Mouse (Mus musculus) hindbrain, embryonic 11.5 days (tissue): Measurements from ENCODE around the gene Rps23. TPM values are rescaled to one million over a fixed set of nuclear protein-coding genes. Genes with fewer than 3 reads are reported as not detected.
A peak's percentile ranks its signal among the peaks of the same experiment; 100 is the strongest.
"Not testable (repeated sequence)": the region's sequence is repeated elsewhere in the genome, so short reads cannot be mapped to it uniquely, and the experiment has no call there.

Experiments
- ATAC-seq: fragments of 200-750 bp; cut with Nextera tagmentation; 2 replicates; pipeline ENCODE4 v1.8.0; 2017; ENCODE audit warnings: mild to moderate bottlenecking, moderate TSS enrichment, moderate library complexity; ENCODE audit not compliant: low FRiP score
- DNase-seq: peaks from one replicate; pipeline ENCODE4 v3.0.0-alpha.2; 2015; ENCODE audit warnings: low spot score
- H3K27ac ChIP-seq: fragments of 300-500 bp; sonication (generic); 2 replicates; pipeline ENCODE4 v1.5.1; 2014; ENCODE audit warnings: mild to moderate bottlenecking, low read depth, low read length
- H3K27me3 ChIP-seq: fragments of 300-500 bp; sonication (generic); 2 replicates; pipeline ENCODE4 v1.6.1; 2014; ENCODE audit warnings: mild to moderate bottlenecking, low read length, moderate library complexity, mixed read lengths; ENCODE audit not compliant: control insufficient read depth, insufficient read depth
- H3K36me3 ChIP-seq: fragments of 300-500 bp; sonication (generic); 2 replicates; pipeline ENCODE4 v1.6.1; 2014; ENCODE audit warnings: mild to moderate bottlenecking, low read length, moderate library complexity, mixed read lengths; ENCODE audit not compliant: control insufficient read depth, insufficient read depth
- H3K4me1 ChIP-seq: fragments of 300-500 bp; sonication (generic); replicated peaks from 2 replicates; pipeline ENCODE4 v1.6.1; 2014; ENCODE audit warnings: low read length, mixed read lengths; ENCODE audit not compliant: control insufficient read depth, insufficient read depth
- H3K4me2 ChIP-seq: fragments of 300-500 bp; sonication (generic); replicated peaks from 2 replicates; pipeline ENCODE4 v1.6.1; 2014; ENCODE audit warnings: mild to moderate bottlenecking, low read depth, low read length
- H3K4me3 ChIP-seq: fragments of 300-500 bp; sonication (generic); 2 replicates; pipeline ENCODE4 v1.5.1; 2014; ENCODE audit warnings: low read depth, low read length
- H3K9ac ChIP-seq: fragments of 300-500 bp; sonication (generic); 2 replicates; pipeline ENCODE4 v1.6.1; 2014; ENCODE audit warnings: low read depth, low read length
- H3K9me3 ChIP-seq: fragments of 300-500 bp; sonication (generic); 2 replicates; pipeline ENCODE4 v1.6.1; 2016; ENCODE audit warnings: low read length; ENCODE audit not compliant: control insufficient read depth
- WGBS: fragments of 180-500 bp; shearing (Covaris S2); extraction: QIAGEN DNeasy Blood & Tissue Kit; methylation state at CpG from one replicate; pipeline ENCODE4 v1.1.7; 2014; 5-methylcytosine and 5-hydroxymethylcytosine counted together
- polyA plus RNA-seq: library from polyadenylated mRNA; unstranded; fragments of >200 nt; fragmentation: Nextera tagmentation; extraction: Ambion mirVana; gene quantifications from 2 replicates; pipeline ENCODE4 v1.2.1, GENCODE M21; 2014

Rps23 gene
- polyA plus RNA-seq, 1 experiment from 2014 or later = 232 TPM

DNA sequence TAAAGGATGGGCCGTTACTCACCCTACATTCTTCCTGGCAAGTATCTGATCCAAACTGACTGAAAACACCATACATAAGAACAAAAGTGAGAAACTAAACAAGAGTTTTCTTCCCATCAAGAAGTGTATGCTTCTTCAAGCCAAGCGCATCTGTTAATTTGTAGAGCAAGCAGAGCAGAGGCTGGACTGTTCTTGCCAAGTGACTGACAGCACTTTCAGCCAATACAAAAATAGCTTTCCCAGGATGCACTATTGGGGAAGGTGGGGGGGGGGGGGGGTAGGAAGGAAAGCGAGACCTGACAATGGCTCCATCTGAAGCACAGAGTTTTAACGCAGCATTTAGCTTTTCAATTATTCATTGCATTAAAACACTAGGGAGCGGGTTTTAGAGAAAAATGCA lies 17.6 kb upstream of the Rps23 start, which contains the start of gene Atp6ap1l:
TSS of gene Atp6ap1l (minus strand) at position 180 of the 400 bp plus-strand sequence.
- ATAC-seq = no peak
- WGBS = 88% methylated on average over 5 of the region's 5 CpGs
- Histone ChIP-seq H3K4me1 (no peaks in the 10 kb centered on the region), H3K4me2 (no peak within 1 kb of the TSS), H3K36me3 (no peaks in the 10 kb centered on the region), H3K4me3 (no peak within 1 kb of the TSS), H3K27ac (no peak within 1 kb of the TSS), H3K9ac (no peak within 1 kb of the TSS), H3K9me3 (no peaks in the 10 kb centered on the region), H3K27me3 (no peaks in the 10 kb centered on the region)
- no peak for DNase-seq

DNA sequence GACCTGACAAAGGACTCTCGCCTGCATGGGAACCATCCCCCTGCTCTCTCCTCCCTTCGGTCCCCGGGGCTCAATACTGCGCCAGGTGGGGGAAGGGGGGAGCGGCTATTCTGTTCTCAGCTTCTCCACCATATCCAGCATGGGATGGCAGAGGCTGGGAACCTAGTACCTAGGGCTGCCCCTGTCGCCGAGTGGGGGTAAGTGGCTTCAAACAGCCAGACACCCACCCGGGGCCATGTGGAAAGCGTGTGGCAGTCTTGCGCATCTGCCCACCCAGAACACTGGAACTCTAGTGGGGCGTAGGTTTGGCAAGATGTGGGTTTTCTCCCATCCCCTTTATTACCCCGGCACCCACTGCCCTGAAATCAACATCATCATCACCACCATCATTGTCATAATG lies 15.4 kb upstream of the Rps23 start:
- no peaks in the 10 kb centered on the region for H3K36me3 ChIP-seq
- no peaks in the 10 kb centered on the region for H3K27me3 ChIP-seq
- no peak overlapping the region for H3K4me3 ChIP-seq
- no peaks in the 10 kb centered on the region for H3K4me1 ChIP-seq
- no peak overlapping the region for H3K9ac ChIP-seq
- H3K27ac ChIP-seq = no peak overlapping the region
- 93% methylated on average over 12 of the region's 12 CpGs for WGBS
- no peak overlapping the region for H3K4me2 ChIP-seq
- no peak for DNase-seq
- ATAC-seq = no peak
- H3K9me3 ChIP-seq = no peaks in the 10 kb centered on the region

DNA sequence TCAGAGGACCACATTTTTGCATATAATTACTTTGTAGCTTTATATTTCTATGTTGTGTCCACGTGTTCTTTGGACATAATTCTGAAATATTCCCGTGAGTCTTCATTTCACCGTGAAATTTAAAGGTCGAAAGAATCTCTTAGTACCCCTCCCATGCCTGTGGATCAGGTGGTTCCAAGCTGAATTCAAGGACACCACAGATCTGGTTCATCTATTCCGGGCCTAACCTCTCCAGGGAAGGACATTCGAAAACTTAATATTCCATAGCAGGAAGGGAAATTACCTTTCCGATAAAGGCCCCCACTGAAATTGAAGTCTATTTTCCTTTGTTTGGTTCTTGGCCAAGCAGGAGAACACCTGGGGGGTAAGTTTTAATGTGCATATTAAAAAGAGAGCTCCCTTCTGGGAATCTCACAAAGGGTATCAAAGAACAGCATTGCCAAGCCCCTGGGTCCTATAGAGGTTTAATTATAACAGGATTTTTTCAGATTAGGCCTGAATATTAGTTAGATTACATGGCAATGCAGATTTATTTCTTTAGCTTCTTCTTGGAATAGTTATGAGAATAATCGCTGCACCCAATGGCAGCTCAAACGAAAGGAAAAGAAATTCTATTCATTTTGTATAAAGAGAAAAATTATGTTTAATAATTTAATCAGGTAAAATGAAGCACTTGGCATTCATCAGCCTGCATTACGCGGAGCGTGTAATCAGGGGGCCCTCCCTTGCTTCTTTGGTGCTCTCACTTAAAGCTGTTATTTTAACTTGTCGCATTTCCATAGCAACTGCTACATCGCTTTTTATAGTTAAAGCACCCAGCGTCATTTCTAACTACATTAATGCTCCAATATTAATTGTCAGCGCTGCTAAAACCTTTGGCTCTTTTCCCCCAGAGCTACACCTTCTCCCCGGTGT lies 9.7 kb upstream of the Rps23 start:
- no peaks in the 10 kb centered on the region for H3K36me3 ChIP-seq
- H3K27ac ChIP-seq = no peak overlapping the region
- 80% methylated on average over 17 of the region's 17 CpGs for WGBS
- H3K4me3 ChIP-seq = no peak overlapping the region
- no peaks in the 10 kb centered on the region for H3K4me1 ChIP-seq
- H3K4me2 ChIP-seq = no peak overlapping the region
- no peaks in the 10 kb centered on the region for H3K9me3 ChIP-seq
- no peak for ATAC-seq
- no peak for DNase-seq
- no peak overlapping the region for H3K9ac ChIP-seq
- no peaks in the 10 kb centered on the region for H3K27me3 ChIP-seq

DNA sequence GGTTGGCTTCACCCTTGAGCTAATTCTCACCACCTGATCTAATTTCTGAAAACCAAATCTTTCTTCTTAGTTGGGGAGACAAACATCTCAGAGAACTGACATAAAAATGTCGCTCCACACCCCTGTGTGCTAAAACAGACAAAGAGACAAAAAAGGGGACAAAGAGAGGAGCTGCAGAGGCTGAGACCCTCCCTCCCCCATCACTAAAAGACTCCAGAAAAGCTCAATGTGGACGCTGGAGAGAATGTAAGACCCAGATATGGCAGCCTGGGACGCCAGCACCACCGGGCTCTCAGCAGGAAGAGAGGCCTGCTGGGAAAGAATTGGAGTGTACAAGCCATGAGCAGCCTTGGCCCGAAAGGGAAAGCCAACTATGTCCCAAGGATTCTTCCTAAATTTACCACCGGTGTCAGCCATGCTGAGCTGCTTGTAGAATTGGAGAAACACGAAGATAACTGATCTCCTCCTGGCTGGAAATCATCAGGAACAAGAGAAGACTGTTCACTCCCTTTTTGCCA lies 9.0 kb upstream of the Rps23 start:
- no peak overlapping the region for H3K4me2 ChIP-seq
- DNase-seq = no peak

DNA sequence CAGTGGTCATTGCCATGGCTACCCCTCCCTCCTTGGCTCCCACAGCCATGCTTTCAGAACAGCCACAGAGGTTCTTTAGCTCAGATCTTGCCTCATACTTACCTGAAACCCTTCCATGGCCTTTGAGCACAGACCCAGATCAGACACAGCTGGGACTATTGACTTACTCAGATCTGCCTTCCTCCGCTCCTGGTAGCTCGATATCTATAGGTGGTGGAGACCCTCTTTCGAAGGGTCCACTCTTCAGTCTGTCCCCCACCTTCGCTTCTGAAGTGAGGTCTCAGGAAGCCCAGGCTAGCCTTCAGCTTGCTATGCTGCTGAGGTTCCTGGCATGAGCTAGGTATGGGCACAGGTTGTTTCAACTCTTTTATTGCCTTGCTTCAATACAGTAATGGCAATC lies 8.0 kb upstream of the Rps23 start:
- no peak for ATAC-seq
- H3K4me1 ChIP-seq = no peaks in the 10 kb centered on the region
- H3K4me3 ChIP-seq = no peak overlapping the region
- H3K27me3 ChIP-seq = no peaks in the 10 kb centered on the region
- no peak overlapping the region for H3K4me2 ChIP-seq
- no peaks in the 10 kb centered on the region for H3K9me3 ChIP-seq
- no peak for DNase-seq
- H3K27ac ChIP-seq = no peak overlapping the region
- H3K9ac ChIP-seq = no peak overlapping the region
- 95% methylated on average over 4 of the region's 4 CpGs for WGBS
- H3K36me3 ChIP-seq = no peaks in the 10 kb centered on the region

More for the DNA sequence above, 9.0 kb upstream of the Rps23 start:
- Histone ChIP-seq H3K27me3 (no peaks in the 10 kb centered on the region), H3K9ac (no peak overlapping the region), H3K9me3 (no peaks in the 10 kb centered on the region), H3K27ac (no peak overlapping the region), H3K36me3 (no peaks in the 10 kb centered on the region), H3K4me1 (no peaks in the 10 kb centered on the region), H3K4me3 (no peak overlapping the region)
- no peak for ATAC-seq
- 64% methylated on average over 7 of the region's 7 CpGs for WGBS

DNA sequence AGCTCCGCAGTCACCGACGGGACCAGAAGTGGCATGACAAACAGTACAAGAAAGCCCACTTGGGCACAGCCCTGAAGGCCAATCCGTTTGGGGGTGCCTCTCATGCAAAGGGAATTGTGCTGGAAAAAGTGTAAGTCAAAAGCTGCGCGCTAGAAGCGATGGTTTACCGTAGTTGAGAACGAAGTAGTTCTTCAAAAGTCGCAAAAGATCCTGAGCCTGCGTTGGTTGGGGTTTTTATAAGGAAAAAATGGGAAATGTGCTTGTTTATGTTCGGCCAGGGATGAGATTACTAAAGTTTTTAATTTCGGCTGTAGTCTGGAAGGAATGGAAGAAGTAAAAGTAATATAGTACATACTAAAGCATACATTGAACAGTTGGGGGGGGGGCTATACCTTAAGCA lies 859 bp downstream of the Rps23 start:
- DNase-seq, H3K36me3 ChIP-seq, ATAC-seq, H3K27me3 ChIP-seq, H3K9me3 ChIP-seq, H3K4me1 ChIP-seq: not testable (repeated sequence)
- Histone ChIP-seq H3K4me3 (peak overlapping the region; percentile 90), H3K4me2 (peak overlapping the region; percentile 54), H3K9ac (peak overlapping the region; percentile 95), H3K27ac (0 out of 2 replicates have a peak overlapping the region, but pooled peaks have one; percentile 58)
- WGBS = 1% methylated on average over 13 of the region's 13 CpGs

DNA sequence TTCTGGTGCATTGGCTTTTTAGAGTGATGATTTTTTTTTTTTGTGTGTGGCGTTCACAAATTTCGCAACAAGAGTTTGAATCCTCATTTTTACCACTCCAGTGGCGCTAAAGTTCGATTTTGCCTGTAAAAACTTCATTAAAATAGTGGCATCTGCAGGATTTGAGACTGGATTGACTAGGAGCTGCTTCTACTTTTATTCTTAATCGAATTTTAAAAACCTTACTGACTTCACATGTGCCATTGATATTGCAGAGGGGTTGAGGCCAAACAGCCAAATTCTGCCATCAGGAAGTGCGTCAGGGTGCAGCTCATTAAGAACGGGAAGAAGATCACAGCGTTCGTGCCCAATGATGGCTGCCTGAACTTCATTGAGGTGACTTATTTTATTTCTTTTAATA lies 1.3 kb downstream of the Rps23 start:
- ATAC-seq = no peak
- peaks cover 7% of the 10 kb centered on the region; the same call in 1 of the 2 replicates for H3K36me3 ChIP-seq
- H3K4me1 ChIP-seq = no peaks in the 10 kb centered on the region
- peak overlapping the region; percentile 90 for H3K4me3 ChIP-seq
- no peak for DNase-seq
- 52% methylated on average over 9 of the region's 9 CpGs for WGBS
- H3K4me2 ChIP-seq = peak overlapping the region; percentile 54
- H3K9me3 ChIP-seq = no peaks in the 10 kb centered on the region
- no peak overlapping the region for H3K27ac ChIP-seq
- peak overlapping the region; percentile 95; the same call in 1 of the 2 replicates for H3K9ac ChIP-seq
- no peaks in the 10 kb centered on the region for H3K27me3 ChIP-seq

DNA sequence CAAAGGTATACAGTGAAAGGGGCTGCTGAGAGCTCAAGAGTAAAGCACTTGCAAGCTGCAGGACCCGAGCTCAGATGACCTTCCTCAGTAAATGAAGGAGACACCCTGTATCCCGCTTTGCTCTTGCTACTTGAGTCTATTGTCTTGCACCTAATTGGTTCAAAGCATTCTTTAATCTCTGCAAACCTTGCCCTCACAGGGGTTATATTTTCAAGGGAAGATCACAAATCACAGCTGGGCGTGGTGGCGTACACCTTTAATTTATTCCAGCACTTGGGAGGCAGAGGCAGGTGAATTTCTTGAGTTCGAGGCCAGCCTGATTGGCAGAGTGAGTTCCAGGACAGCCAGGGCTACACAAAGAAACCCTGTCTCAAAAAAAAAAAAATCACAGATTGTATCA lies 2.4 kb downstream of the Rps23 start:
- Histone ChIP-seq H3K4me2 (no peak overlapping the region), H3K36me3 (peaks cover 7% of the 10 kb centered on the region; the same call in 1 of the 2 replicates), H3K9ac (no peak overlapping the region), H3K9me3 (no peaks in the 10 kb centered on the region), H3K27ac (no peak overlapping the region), H3K4me1 (no peaks in the 10 kb centered on the region), H3K4me3 (no peak overlapping the region), H3K27me3 (no peaks in the 10 kb centered on the region)
- ATAC-seq = no peak
- WGBS = 92% methylated on average over 5 of the region's 5 CpGs
- no peak for DNase-seq
